Mouse (Mus musculus): ENCODE results near the gene Rab4a. TPM values are rescaled to one million over a fixed set of nuclear protein-coding genes. Genes with fewer than 3 reads are reported as not detected.

The Rab4a gene
- polyA plus RNA-seq, 1 experiment from 2014 or later: 79.1 TPM

DNA sequence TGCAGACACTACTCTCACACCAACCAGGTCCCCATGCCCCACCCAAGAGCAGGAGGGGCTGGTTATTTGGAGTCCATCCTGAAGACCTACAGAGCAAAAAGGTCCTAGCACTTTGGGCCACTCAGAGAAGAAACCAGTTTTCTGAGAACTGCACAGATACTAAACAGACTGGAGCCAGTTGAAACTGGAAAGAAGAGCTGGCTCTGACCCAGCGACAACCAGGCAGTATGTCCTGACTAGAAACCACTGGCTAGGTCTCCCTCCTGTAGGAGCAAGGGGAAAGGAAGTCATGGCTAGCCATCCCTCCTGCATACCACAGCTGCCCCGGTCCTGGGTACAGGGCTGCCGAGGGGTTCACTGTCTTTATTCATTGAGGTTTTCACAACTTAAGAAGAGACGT, 39.3 kb upstream of the Rab4a start:
- DNase-seq (ENCODE audit: low spot score): no peak

DNA sequence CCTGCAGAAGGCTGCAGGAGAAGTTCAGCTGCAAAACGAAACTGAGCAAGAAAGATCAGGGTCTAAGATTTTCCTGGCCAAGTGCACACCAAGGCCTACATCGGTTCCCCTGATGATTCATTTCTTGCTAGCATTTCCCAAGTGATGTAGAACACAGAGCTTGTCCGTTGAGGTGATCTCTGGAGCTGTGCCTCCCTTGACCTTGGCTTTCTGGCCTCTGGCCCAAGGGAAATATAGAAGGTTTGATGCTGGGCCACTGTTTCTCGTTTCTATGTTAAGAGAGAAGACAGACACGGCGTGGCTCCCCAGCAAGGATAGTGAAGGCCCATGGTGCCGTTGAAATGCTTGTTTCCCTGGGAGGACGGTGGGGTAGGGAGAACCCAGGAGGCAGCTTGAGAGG, 37.9 kb upstream of the Rab4a start:
- no peaks in the 10 kb centered on the region for H3K27me3 ChIP-seq (ENCODE audit: control insufficient read depth, insufficient read depth, low read length)
- H3K36me3 ChIP-seq (replicated peaks; ENCODE audit: control insufficient read depth, insufficient read depth): no peaks in the 10 kb centered on the region
- no peak overlapping the region for H3K27ac ChIP-seq
- no peak for DNase-seq (ENCODE audit: low spot score)
- H3K4me1 ChIP-seq (replicated peaks; ENCODE audit: control insufficient read depth, insufficient read depth, low read length): no peaks in the 10 kb centered on the region
- no peak for ATAC-seq (ENCODE audit: low FRiP score)
- WGBS: 75% methylated on average over 8 of the region's 8 CpGs
- no peaks in the 10 kb centered on the region for H3K9me3 ChIP-seq (ENCODE audit: control insufficient read depth, low read length)
- H3K9ac ChIP-seq: no peak overlapping the region
- H3K4me2 ChIP-seq (replicated peaks): no peak overlapping the region
- no peak overlapping the region for H3K4me3 ChIP-seq (replicated peaks; ENCODE audit: low read length)

More for the DNA sequence above, 39.3 kb upstream of the Rab4a start:
- no peaks in the 10 kb centered on the region for H3K9me3 ChIP-seq (ENCODE audit: control insufficient read depth, low read length)
- H3K4me1 ChIP-seq (replicated peaks; ENCODE audit: control insufficient read depth, insufficient read depth, low read length): 0 out of 2 replicates have a peak, but pooled peaks cover 5% of the 10 kb centered on the region
- H3K9ac ChIP-seq: no peak overlapping the region
- no peak overlapping the region for H3K4me3 ChIP-seq (replicated peaks; ENCODE audit: low read length)
- WGBS: 84% methylated on average over 4 of the region's 4 CpGs
- H3K27ac ChIP-seq: no peak overlapping the region
- H3K27me3 ChIP-seq (ENCODE audit: control insufficient read depth, insufficient read depth, low read length): no peaks in the 10 kb centered on the region
- H3K4me2 ChIP-seq (replicated peaks): no peak overlapping the region
- no peaks in the 10 kb centered on the region for H3K36me3 ChIP-seq (replicated peaks; ENCODE audit: control insufficient read depth, insufficient read depth)
- ATAC-seq (ENCODE audit: low FRiP score): no peak

DNA sequence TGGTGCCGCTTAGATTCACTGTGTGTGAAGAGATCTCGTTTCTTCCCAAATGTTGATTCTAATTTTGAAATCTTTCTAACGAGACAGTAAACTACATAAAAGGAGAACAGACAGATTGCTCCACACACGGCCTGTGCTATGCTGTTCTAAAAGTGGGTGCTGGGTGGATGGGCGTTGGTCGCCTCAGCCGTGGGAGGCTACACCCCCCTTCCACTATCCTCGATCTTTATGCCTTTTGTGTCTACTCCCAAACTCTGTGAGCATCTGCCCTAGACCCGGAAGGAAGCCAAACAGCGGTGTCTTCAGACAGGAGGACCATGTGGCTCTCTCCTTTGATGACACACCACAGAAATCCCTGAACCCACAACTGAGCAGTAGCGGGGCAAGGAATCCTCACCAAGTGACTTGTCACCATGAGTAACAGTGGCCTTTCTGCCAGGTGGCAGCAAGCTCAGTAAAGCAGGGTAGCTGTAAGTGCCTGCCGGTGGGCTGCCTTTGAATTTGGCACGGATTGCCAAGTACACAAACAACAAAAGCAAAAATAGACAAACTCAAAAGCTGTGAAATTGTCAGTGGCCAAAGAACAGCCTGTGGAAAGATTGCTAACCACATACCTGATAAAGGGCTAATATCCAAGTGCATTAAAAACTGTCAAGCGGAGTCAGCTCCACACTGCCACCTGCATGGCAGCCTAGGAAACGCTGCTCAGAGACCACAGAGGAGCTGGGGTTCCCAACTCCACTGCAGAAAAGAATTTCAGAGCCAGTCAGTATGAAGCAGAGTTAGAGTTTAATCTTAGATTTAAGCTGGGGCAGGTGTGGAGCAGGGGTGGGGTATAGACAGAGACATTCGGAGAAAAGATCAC, 37.1 kb upstream of the Rab4a start:
- 65% methylated on average over 16 of the region's 16 CpGs for WGBS
- DNase-seq (ENCODE audit: low spot score) (peak; percentile 84), ATAC-seq (ENCODE audit: low FRiP score) (no peak)
- H3K27me3 ChIP-seq (ENCODE audit: control insufficient read depth, insufficient read depth, low read length): no peaks in the 10 kb centered on the region
- no peak overlapping the region for H3K27ac ChIP-seq
- no peaks in the 10 kb centered on the region for H3K4me1 ChIP-seq (replicated peaks; ENCODE audit: control insufficient read depth, insufficient read depth, low read length)
- no peak overlapping the region for H3K4me3 ChIP-seq (replicated peaks; ENCODE audit: low read length)
- H3K4me2 ChIP-seq (replicated peaks): no peak overlapping the region
- H3K9me3 ChIP-seq (ENCODE audit: control insufficient read depth, low read length): no peaks in the 10 kb centered on the region
- H3K9ac ChIP-seq: no peak overlapping the region
- no peaks in the 10 kb centered on the region for H3K36me3 ChIP-seq (replicated peaks; ENCODE audit: control insufficient read depth, insufficient read depth)

DNA sequence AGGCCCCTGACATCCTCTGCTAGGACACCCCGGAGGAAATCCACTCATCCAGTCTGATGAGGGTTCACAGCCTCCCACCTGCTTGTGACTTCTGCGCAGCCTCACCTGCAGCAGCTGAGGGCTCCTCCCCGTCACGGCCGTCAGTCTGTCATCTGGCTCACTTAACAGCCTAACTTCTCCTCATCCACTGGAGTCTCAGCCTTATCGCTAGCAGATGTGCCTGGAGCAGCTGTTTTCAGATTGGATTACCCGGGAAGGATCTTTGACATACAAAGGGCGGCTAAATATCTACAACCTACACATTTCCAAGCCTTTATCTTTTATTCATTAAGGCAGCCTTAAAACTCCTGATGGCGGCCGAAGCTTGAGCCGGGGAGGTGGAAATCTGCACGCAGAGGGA, 32.3 kb upstream of the Rab4a start:
- WGBS: 64% methylated on average over 12 of the region's 12 CpGs
- no peak overlapping the region for H3K27ac ChIP-seq

DNA sequence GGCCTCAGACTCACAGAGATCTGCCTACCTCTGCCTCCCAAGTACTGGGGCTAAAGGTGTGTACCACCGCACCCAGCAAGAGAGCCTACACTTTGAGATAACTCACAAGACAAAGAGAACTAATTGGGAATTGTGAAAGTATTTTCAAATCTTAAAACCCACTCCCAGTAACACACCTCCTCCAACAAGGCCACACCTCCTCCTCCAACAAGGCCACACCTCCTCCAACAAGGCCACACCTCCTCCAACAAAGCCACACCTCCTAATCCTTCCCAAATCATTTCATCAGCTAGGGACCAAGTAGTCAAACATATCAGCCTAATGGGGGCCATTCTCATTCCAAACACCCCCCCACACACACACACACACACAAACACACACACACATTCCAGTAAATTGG, 31.3 kb upstream of the Rab4a start:
- H3K4me1 ChIP-seq (replicated peaks; ENCODE audit: control insufficient read depth, insufficient read depth, low read length): no peaks in the 10 kb centered on the region
- 93% methylated on average over 1 of the region's 1 CpGs for WGBS
- no peaks in the 10 kb centered on the region for H3K27me3 ChIP-seq (ENCODE audit: control insufficient read depth, insufficient read depth, low read length)
- no peak overlapping the region for H3K4me2 ChIP-seq (replicated peaks)
- no peak overlapping the region for H3K27ac ChIP-seq
- no peak for DNase-seq (ENCODE audit: low spot score)
- H3K9me3 ChIP-seq (ENCODE audit: control insufficient read depth, low read length): no peaks in the 10 kb centered on the region
- H3K9ac ChIP-seq: no peak overlapping the region
- H3K36me3 ChIP-seq (replicated peaks; ENCODE audit: control insufficient read depth, insufficient read depth): no peaks in the 10 kb centered on the region
- ATAC-seq (ENCODE audit: low FRiP score): no peak
- no peak overlapping the region for H3K4me3 ChIP-seq (replicated peaks; ENCODE audit: low read length)

More for the DNA sequence above, 32.3 kb upstream of the Rab4a start:
- DNase-seq (ENCODE audit: low spot score) (no peak), ATAC-seq (ENCODE audit: low FRiP score) (no peak)
- Histone ChIP-seq H3K9ac (no peak overlapping the region), H3K4me2 (replicated peaks) (no peak overlapping the region), H3K36me3 (replicated peaks; ENCODE audit: control insufficient read depth, insufficient read depth) (no peaks in the 10 kb centered on the region), H3K4me1 (replicated peaks; ENCODE audit: control insufficient read depth, insufficient read depth, low read length) (no peaks in the 10 kb centered on the region), H3K9me3 (ENCODE audit: control insufficient read depth, low read length) (no peaks in the 10 kb centered on the region), H3K27me3 (ENCODE audit: control insufficient read depth, insufficient read depth, low read length) (no peaks in the 10 kb centered on the region), H3K4me3 (replicated peaks; ENCODE audit: low read length) (no peak overlapping the region)

DNA sequence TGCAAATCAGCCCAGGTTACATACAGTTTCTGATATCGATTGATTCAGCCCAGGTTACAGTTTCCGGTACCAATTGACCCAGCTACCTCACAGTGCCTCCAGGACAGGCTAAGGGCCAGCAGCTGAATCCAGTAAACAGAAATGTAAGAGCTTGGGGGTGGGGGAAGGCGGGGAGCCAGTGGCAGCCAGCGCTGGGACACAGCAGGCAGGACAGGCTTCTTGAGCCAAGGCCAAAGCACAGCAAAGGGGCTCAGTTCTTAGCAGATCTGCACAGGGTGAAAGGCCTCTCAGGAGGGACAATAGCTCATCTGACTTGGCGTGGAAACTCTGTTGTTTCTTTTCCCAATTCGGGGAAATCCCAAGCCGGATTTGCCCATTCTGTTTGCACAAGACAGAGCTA, 28.5 kb upstream of the Rab4a start:
- ATAC-seq (ENCODE audit: low FRiP score) (no peak), DNase-seq (ENCODE audit: low spot score) (no peak)
- Histone ChIP-seq H3K9me3 (ENCODE audit: control insufficient read depth, low read length) (no peaks in the 10 kb centered on the region), H3K4me3 (replicated peaks; ENCODE audit: low read length) (no peak overlapping the region), H3K9ac (no peak overlapping the region), H3K36me3 (replicated peaks; ENCODE audit: control insufficient read depth, insufficient read depth) (no peaks in the 10 kb centered on the region), H3K27me3 (ENCODE audit: control insufficient read depth, insufficient read depth, low read length) (no peaks in the 10 kb centered on the region), H3K4me1 (replicated peaks; ENCODE audit: control insufficient read depth, insufficient read depth, low read length) (no peaks in the 10 kb centered on the region), H3K27ac (peak overlapping the region; percentile 54; the same call in 1 of the 2 replicates), H3K4me2 (replicated peaks) (no peak overlapping the region)
- 42% methylated on average over 7 of the region's 7 CpGs for WGBS

DNA sequence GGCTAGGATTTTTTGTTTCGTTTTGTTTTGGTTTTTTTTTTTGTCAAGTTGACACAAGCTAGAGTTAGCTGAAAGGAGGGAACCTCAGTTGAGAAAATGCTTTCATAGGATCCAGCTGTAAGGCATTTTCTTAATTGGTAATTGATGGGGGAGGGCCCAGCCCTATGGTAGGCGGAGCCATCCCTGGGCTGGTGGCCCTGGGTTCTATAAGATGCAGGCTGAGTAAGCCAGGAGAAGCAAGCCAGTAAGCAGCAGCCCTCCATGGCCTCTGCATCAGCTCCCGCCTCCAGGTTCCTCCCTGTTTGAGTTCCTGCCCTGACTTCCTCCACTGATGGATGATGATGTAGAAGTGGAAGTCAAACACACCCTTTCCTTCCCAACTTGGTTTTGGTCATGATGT, 25.3 kb upstream of the Rab4a start:
- 56% methylated on average over 3 of the region's 3 CpGs for WGBS
- no peaks in the 10 kb centered on the region for H3K4me1 ChIP-seq (replicated peaks; ENCODE audit: control insufficient read depth, insufficient read depth, low read length)
- DNase-seq (ENCODE audit: low spot score): no peak
- H3K36me3 ChIP-seq (replicated peaks; ENCODE audit: control insufficient read depth, insufficient read depth): no peaks in the 10 kb centered on the region
- H3K9me3 ChIP-seq (ENCODE audit: control insufficient read depth, low read length): no peaks in the 10 kb centered on the region
- H3K27me3 ChIP-seq (ENCODE audit: control insufficient read depth, insufficient read depth, low read length): no peaks in the 10 kb centered on the region
- no peak overlapping the region for H3K4me2 ChIP-seq (replicated peaks)
- H3K9ac ChIP-seq: no peak overlapping the region
- no peak for ATAC-seq (ENCODE audit: low FRiP score)
- no peak overlapping the region for H3K27ac ChIP-seq
- H3K4me3 ChIP-seq (replicated peaks; ENCODE audit: low read length): no peak overlapping the region

DNA sequence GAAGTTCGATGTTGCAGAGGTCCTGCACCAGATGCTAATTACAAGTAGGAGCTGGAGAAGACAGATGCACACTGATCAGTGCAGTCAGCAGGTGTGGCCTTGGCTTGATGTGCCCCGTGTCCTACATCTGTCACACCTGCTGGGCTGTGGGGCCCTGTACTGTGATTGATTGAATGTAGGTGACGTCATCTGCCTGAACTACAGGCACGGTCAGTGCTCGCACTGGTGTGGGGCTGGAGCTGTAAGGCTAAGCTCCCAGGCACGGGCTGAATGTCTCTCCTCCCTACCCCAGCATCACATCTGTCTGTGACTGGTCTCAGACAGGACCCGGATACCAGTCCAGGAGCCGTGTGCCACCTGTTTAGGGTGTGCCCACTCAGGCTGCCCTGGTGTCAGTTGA, 24.5 kb upstream of the Rab4a start:
- WGBS: 54% methylated on average over 8 of the region's 8 CpGs
- Histone ChIP-seq H3K4me2 (replicated peaks) (no peak overlapping the region), H3K4me3 (replicated peaks; ENCODE audit: low read length) (no peak overlapping the region), H3K27ac (no peak overlapping the region), H3K9ac (no peak overlapping the region), H3K36me3 (replicated peaks; ENCODE audit: control insufficient read depth, insufficient read depth) (no peaks in the 10 kb centered on the region), H3K4me1 (replicated peaks; ENCODE audit: control insufficient read depth, insufficient read depth, low read length) (no peaks in the 10 kb centered on the region), H3K27me3 (ENCODE audit: control insufficient read depth, insufficient read depth, low read length) (no peaks in the 10 kb centered on the region), H3K9me3 (ENCODE audit: control insufficient read depth, low read length) (no peaks in the 10 kb centered on the region)
- no peak for ATAC-seq (ENCODE audit: low FRiP score)
- no peak for DNase-seq (ENCODE audit: low spot score)

DNA sequence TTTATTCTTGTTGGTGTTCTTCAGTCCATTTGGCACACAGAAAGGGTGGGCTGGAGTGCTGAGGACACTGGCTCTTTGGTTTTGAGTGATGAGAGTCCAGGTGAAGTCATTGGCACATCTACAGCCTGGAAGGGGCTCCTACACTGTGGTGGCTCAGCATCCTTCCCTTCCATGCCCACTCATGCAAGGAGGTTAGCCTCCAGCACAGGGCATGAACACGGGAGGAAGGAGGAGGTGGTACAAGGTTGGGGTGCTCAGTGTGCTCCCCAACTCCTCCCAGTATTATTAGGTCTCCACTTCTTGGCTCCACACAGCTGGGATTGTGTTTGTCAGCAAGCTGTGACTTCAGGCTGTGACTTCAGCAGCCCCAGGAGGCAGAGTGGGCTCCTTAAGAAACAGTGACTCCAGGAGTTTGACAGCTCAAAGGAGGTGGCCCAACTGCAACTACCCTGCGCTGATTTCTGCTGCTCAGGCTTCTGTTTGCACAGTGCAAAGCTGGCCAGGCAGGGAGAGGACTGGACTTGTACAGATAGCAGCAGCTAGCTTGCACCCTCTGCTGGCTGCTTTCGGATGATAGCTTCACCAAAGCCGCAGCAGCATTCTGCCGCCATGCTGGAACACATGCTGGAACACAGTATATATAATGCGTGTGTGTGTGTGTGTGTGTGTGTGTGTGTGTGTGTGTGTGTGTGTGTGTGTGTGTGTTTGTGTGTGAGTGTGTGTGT, 22.1 kb upstream of the Rab4a start:
- ATAC-seq (ENCODE audit: low FRiP score) (peak; percentile 88), DNase-seq (ENCODE audit: low spot score) (peak; percentile 92)
- 11% methylated on average over 6 of the region's 6 CpGs for WGBS
- Histone ChIP-seq H3K9me3 (ENCODE audit: control insufficient read depth, low read length) (no peaks in the 10 kb centered on the region), H3K4me1 (replicated peaks; ENCODE audit: control insufficient read depth, insufficient read depth, low read length) (no peaks in the 10 kb centered on the region), H3K27me3 (ENCODE audit: control insufficient read depth, insufficient read depth, low read length) (no peaks in the 10 kb centered on the region), H3K36me3 (replicated peaks; ENCODE audit: control insufficient read depth, insufficient read depth) (no peaks in the 10 kb centered on the region), H3K4me2 (replicated peaks) (no peak overlapping the region), H3K4me3 (replicated peaks; ENCODE audit: low read length) (no peak overlapping the region), H3K27ac (no peak overlapping the region), H3K9ac (no peak overlapping the region)
